Mouse (Mus musculus): ENCODE results near the gene Adck2. TPM values are rescaled to one million over a fixed set of nuclear protein-coding genes. Genes with fewer than 3 reads are reported as not detected.

Gene Adck2
- 16.5 and 17.3 TPM in 2 replicates for polyA plus RNA-seq (2021; fragmentation: Nextera tagmentation)
- long read RNA-seq, experiment 1, transcript Adck2-204 (8 exons, 3,542 nt) = major isoform, 30 of 36 reads
- long read RNA-seq, experiment 1, partial matches to known transcripts = 3 of 36 reads
- long read RNA-seq, experiment 1, other reads (novel, unspliced or antisense) = 3 of 36 reads
- long read RNA-seq, experiment 2, transcript Adck2-204 (8 exons, 3,542 nt) = major isoform, 118 of 123 reads
- long read RNA-seq, experiment 2, partial matches to known transcripts = 0 of 123 reads
- long read RNA-seq, experiment 2, other reads (novel, unspliced or antisense) = 5 of 123 reads

DNA sequence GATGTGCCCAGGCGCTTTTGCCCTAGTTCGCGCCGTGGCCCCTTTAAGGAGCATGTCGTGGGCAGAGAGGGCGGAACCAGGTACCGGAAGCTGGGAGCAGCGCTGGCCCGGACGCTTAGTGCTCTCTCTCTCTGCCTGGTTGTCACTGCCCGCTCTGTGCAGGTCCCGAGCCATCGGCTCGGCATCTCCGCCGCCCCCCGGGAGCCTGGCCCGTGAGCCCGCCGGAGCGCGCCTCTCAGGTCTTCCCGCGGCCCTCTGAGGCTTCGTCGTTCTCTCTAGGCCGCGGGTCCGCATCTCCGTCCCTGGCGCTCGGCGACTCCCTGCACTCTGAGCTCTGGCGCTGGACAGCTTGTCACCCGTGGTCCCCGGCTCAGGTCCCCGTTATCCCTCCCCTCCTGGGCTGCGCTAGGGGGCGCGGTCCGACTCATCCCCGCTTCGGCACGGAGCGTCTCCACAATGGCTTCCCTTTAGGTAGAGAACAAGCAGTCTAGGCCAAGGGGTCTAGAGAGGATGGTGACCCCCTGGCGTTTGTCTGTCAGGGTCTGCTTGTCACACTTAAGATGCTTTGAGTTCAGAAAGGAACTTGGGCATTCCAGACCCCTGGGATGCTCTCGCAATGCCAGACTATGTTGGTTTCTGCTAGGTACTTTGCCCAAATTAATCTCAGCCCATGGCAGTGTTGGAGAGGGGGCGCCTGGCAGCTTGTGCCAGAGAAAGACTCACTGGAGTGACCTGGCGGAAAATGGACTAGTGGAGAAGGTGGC is at the start of gene Adck2:
Gene Adck2 (plus strand): TSS at position 83 of the 764 bp plus-strand sequence.

DNA sequence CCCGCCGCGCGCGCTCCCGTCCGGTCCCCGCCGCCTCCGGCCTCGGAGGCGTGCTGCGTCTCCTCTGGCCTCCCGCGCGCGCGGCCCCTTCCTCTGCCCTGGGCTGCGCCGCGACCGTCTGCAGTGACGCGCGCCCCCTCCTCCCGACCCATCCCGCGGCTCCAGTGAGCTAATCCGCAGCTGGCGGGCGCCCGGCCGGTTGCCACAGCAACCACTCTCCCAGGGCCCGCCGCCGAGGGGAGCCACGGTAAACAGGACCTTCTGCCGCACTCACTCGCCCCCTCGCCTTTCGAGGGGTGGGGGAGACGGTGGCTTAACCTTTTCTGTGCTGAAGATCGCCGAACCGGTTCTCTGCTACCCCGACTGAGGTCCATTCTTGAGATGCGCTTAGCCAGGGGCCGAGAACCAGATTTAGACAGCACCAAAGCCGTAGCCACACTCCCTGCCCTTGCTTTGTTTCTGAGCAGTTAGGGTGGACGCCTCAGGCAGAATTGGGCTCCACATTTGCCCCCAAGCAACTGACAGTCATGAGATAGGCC is 15.9 kb upstream of the Adck2 start, which contains the start of gene Dennd2a:
Gene Dennd2a (minus strand): TSS at position 145 of the 539 bp plus-strand sequence.

DNA sequence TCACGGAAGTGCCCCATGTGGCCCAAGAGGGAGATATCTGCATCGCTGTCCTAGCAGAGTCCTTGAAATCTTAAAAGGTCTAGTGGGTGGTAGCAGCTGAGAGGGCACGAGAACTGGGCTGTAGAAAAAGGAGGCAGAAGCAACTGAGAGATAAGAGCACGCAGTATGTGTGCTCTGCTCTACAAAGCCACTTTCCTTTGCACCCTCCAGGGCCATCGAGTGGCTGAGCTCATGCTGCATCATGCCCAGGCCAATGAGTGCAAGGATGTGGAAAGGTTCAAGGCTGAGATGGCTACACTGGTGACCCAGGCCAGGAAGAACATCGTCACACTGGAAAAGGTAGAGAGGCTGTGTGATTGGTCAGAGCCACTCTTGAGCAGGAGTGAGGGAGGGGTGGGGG is 11.8 kb downstream of the Adck2 start, which contains the start of gene Gm42420:
Gene Gm42420 (plus strand): TSS at position 237 of the 400 bp plus-strand sequence.

DNA sequence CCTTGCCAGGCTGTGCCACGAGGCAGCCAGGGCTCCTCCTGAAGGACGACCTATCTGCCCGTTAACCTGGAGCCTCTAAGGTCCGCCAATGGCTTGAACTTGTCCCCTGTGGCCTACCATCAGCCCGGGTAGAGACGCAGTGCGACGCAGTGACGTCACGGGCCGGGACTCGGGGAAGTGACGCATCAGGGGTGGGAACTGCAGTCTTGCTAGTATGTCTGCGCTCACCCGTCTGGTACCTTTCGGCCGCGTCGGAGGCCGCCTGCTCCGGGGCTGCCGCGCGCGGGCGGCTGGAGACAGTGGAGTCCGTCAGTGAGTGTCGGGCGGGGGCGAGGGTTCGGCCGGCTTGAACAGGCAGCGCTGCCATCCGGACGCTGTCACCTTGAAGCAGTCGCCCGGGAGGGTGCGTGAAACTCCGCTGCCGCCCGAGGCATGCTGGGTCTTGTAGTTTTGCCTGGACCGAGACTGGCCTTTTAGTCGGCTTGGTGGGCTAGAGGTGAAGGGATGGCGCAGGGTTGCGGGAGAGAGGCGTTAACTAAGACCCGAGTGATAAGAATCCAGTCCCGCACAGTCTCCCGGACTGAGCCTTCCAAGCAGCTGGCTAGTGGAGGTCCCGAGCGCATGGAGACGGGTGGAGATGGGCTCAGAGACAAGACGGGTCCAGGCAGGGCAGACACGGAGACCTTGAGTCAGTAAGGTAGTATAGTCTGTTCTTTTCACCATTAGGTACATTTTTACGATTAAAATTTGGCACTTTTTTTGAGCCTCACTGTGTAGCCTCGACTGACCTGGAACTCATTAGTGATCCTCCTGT is 18.9 kb downstream of the Adck2 start, which contains the start of gene Ndufb2:
Gene Ndufb2 (plus strand): TSS at position 174 of the 814 bp plus-strand sequence.

Other genes starting within 250 kb of the Adck2 start
- 18.1 and 18.4 TPM in 2 replicates for gene Slc37a3, start 196.2 kb upstream of the Adck2 start, polyA plus RNA-seq (2021; fragmentation: Nextera tagmentation)
- 0.20 and 0.28 TPM in 2 replicates for gene Rab19, start 192.7 kb upstream of the Adck2 start, polyA plus RNA-seq (2021; fragmentation: Nextera tagmentation)
- gene Mkrn1, start 153.4 kb upstream of the Adck2 start, polyA plus RNA-seq (2021; fragmentation: Nextera tagmentation) = 66.2 and 73.4 TPM in 2 replicates
- 2.4 and 2.8 TPM in 2 replicates for gene Dennd2a, start 16.0 kb upstream of the Adck2 start, polyA plus RNA-seq (2021; fragmentation: Nextera tagmentation)
- 1.6 TPM in 1 of 2 replicates, not detected in the other for gene Gm42420, start 11.9 kb downstream of the Adck2 start, polyA plus RNA-seq (2021; fragmentation: Nextera tagmentation)
- gene Ndufb2, start 18.7 kb downstream of the Adck2 start, polyA plus RNA-seq (2021; fragmentation: Nextera tagmentation) = 817 and 903 TPM in 2 replicates
- 17.2 and 27.1 TPM in 2 replicates for gene Braf, start 151.6 kb downstream of the Adck2 start, polyA plus RNA-seq (2021; fragmentation: Nextera tagmentation)
- 515 and 572 TPM in 2 replicates for gene Mrps33, start 237.1 kb downstream of the Adck2 start, polyA plus RNA-seq (2021; fragmentation: Nextera tagmentation)

Data from layer of hippocampus, adult 6 months (tissue).